Comparison of ENCODE assay signal across 8 mouse cellular contexts in genomic region chr8:47114133-47114796, GRCm38 (mm10).
DNase-seq lines count a peak whose midpoint lies in the region; ATAC-seq lines count a peak whose summit lies in the region.
"Had no signal": no experiment of that assay in that cellular context is flagged by ENCODE, and none has a peak within 500 bp of the region (broad histone marks: within the 10 kb centered on the region; RNA-seq: fewer than 3 reads in every experiment).

No protein-coding gene starts in this region.

- ATAC-seq in hematopoietic stem cell, adult 5-6 weeks (replicated peaks in 1 of 2; ENCODE audit: insufficient read depth in 1 of 2, low FRiP score in 2 of 2, low TSS enrichment in 1 of 2, low read depth in 1 of 2, poor library complexity in 2 of 2, severe bottlenecking in 2 of 2) = peak; percentile 45 to 49; a peak in 3 of 4 replicates

- DNase-seq in kidney, postnatal 14 days = peak; percentile 12
- no peak for DNase-seq in kidney, adult 8-10 months
- DNase-seq in right cerebral cortex, postnatal 25 days = peak; percentile 11
- no peak for DNase-seq in right cerebral cortex, postnatal 4 days
- no peak for DNase-seq in urinary bladder, postnatal 14 days (ENCODE audit: low spot score)
- no peak for DNase-seq in MN1 (ENCODE audit: low spot score)
- DNase-seq: cerebellum, postnatal 14 days had no signal

Comparison
In these comparisons a context has a peak if more than half of its experiments do, and no peak if none do; other contexts are left out.
1. DNase-seq: peak in kidney, postnatal 14 days (single experiment) and right cerebral cortex, postnatal 25 days (single experiment); none in kidney, adult 8-10 months (0 of 2), right cerebral cortex, postnatal 4 days (single experiment), urinary bladder, postnatal 14 days (single experiment) and MN1 (single experiment).